Mouse (Mus musculus): ENCODE data around the gene Slc1a4.

DNA sequence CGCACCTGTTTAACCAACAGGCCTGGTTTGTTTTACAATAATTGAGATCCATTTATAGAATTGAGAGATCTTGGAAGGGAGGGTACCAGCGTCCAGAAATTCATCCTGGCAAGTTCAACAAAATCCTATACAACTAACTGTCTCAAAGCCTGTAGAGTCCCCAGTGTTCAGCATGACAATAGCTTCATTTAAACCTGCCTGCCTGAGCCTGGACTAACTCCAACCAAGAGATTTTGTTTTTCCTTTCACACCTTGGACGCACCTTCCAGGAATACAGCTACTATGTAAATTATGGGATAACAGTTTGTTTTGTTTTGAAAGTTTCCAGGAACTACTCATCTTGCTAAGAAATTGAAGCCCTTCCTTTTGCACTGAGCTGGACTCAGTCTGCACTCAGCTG lies 11.9 kb downstream of the Slc1a4 start:
- TF ChIP-seq POLR2A (IDR thresholded peaks at IDR 0.05; ENCODE audit: borderline replicate concordance, extremely low read depth, low read depth, low read length) (no peak), CTCF (IDR thresholded peaks at IDR 0.05; ENCODE audit: insufficient read depth, low read length) (no peak)
